Mouse (Mus musculus) neural tube, embryonic 11.5 days (tissue): ENCODE measurements around the gene Adipor2. TPM values are rescaled to one million over a fixed set of nuclear protein-coding genes. Genes with fewer than 3 reads are reported as not detected.

Source experiments
- ATAC-seq: fragments of 200-750 bp; cut with Nextera tagmentation; 2 replicates; pipeline ENCODE4 v1.8.0; 2017; ENCODE audit warnings: moderate number of reproducible peaks, mild to moderate bottlenecking, moderate TSS enrichment, moderate library complexity; ENCODE audit not compliant: insufficient read depth, low FRiP score, low TSS enrichment
- DNase-seq: peaks from one replicate; pipeline ENCODE4 v3.0.0-alpha.2; 2015; ENCODE audit warnings: low spot score
- H3K27ac ChIP-seq: fragments of 300-500 bp; sonication (generic); 2 replicates; pipeline ENCODE4 v1.5.1; 2014; ENCODE audit warnings: low read depth, mild to moderate bottlenecking, low read length
- H3K27me3 ChIP-seq: fragments of 300-500 bp; sonication (generic); 2 replicates; pipeline ENCODE4 v1.6.1; 2014; ENCODE audit warnings: mild to moderate bottlenecking, low read length, mixed read lengths; ENCODE audit not compliant: control insufficient read depth, insufficient read depth
- H3K36me3 ChIP-seq: fragments of 300-500 bp; sonication (generic); 2 replicates; pipeline ENCODE4 v1.6.1; 2014; ENCODE audit warnings: mild to moderate bottlenecking, low read length, moderate library complexity, mixed read lengths; ENCODE audit not compliant: control insufficient read depth, insufficient read depth
- H3K4me1 ChIP-seq: fragments of 300-500 bp; sonication (generic); 2 replicates; pipeline ENCODE4 v1.6.1; 2014; ENCODE audit warnings: low read length, mixed read lengths; ENCODE audit not compliant: control insufficient read depth, insufficient read depth
- H3K4me2 ChIP-seq: fragments of 300-500 bp; sonication (generic); 2 replicates; pipeline ENCODE4 v1.6.1; 2014; ENCODE audit warnings: low read depth, mild to moderate bottlenecking, moderate library complexity
- H3K4me3 ChIP-seq: fragments of 300-500 bp; sonication (generic); 2 replicates; pipeline ENCODE4 v1.5.1; 2014; ENCODE audit warnings: low read depth, low read length
- H3K9ac ChIP-seq: fragments of 300-500 bp; sonication (generic); 2 replicates; pipeline ENCODE4 v1.6.1; 2014; ENCODE audit warnings: mild to moderate bottlenecking, low read length
- H3K9me3 ChIP-seq: fragments of 300-500 bp; sonication (generic); 2 replicates; pipeline ENCODE4 v1.6.1; 2016; ENCODE audit warnings: low read length; ENCODE audit not compliant: control insufficient read depth
- WGBS: fragments of 180-500 bp; shearing (Covaris S2); extraction: QIAGEN DNeasy Blood & Tissue Kit; methylation state at CpG from one replicate; pipeline ENCODE4 v1.1.7; 2014; 5-methylcytosine and 5-hydroxymethylcytosine counted together
- polyA plus RNA-seq: library from polyadenylated mRNA; unstranded; fragments of >200 nt; fragmentation: Nextera tagmentation; extraction: Ambion mirVana; gene quantifications from 2 replicates; pipeline ENCODE4 v1.2.1, GENCODE M21; 2014

Adipor2 gene
- polyA plus RNA-seq, 1 experiment from 2014 or later = 21.7 TPM

DNA sequence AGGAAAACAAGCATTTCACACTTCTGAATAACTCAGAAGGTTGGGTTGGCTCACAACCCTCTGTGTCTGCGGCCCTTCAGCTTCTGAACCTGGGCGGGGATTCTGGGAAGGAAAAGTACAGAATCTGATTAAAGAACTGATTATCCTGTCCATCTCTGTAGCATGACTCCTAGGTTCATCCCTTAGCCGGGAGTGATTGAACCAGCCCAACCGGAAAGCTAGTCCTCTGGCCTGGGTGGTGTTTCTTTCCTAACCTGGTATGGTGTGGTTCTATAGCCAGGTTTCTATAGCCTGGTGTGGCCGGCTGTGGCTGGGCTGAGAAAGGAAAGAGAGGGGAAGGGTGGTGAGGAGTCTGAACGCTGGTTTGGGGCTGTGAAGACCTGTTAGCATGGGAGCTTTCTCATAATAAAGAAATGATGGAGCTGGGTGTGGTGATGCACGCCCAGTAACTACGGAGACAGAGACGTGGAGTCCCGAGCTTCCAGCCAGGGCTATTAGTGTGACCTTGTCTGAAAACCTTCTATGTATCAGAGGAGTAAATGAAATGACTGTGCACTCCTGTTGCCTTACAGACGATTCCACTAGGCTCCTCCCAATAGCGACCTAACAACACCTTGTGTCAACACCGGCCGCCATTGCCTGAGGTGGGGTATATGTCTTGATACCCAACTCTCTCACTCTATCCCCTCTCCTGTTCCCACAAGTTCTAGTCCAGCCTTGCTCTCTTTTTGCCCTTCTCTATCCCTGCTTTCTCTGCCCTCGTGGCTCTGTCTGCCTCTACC, 3.1 kb downstream of the Adipor2 start:
- Histone ChIP-seq H3K4me3 (no peak overlapping the region), H3K27ac (no peak overlapping the region), H3K27me3 (no peaks in the 10 kb centered on the region), H3K4me2 (no peak overlapping the region), H3K36me3 (no peaks in the 10 kb centered on the region), H3K4me1 (no peaks in the 10 kb centered on the region; the same call in 1 of the 2 replicates), H3K9me3 (no peaks in the 10 kb centered on the region), H3K9ac (no peak overlapping the region)
- no peak for DNase-seq
- ATAC-seq = no peak
- WGBS = 88% methylated on average over 15 of the region's 15 CpGs

DNA sequence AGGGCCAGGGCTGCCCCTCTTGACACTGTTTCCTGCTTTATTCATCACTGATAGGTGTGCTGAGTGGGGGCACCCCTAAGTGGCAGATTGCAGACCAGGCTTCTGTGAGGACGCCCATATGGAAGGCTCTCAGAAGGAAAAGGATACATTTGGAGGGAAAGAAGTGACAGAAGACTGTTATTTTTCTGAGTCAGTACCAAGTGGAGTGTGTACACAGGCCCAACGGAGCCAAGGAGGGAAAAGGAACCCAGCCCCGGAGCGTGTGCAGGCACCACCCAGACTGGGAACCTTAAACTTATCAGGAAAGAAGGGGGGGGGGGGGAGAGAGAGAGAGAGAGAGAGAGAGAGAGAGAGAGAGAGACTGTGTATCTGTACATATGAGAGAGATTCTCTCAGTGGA, 4.9 kb downstream of the Adipor2 start:
- Histone ChIP-seq H3K4me3 (no peak overlapping the region), H3K27ac (no peak overlapping the region), H3K9me3 (no peaks in the 10 kb centered on the region), H3K4me2 (no peak overlapping the region), H3K36me3 (no peaks in the 10 kb centered on the region), H3K27me3 (no peaks in the 10 kb centered on the region), H3K4me1 (no peaks in the 10 kb centered on the region; the same call in 1 of the 2 replicates), H3K9ac (no peak overlapping the region)
- WGBS = 97% methylated on average over 4 of the region's 4 CpGs
- no peak for DNase-seq
- no peak for ATAC-seq

DNA sequence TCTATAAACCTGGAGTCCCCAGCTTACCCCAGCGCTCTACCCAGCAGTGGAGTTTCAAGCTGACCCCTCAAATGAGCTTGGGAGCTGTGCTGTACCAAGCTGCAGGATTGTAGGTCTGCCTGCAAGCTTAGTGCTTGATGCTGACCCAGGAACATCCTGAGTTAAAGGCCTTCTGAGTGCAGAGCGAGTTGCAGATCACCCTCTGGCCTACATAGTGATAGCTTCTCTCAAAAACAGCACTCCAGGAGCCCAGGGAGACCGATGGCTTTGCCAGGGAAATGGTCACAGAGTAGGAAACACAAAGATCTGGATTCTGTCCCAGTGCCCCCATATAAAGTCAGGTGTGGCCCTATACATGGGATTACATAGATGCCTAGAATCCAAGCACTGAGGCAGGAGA, 6.0 kb downstream of the Adipor2 start:
- no peaks in the 10 kb centered on the region for H3K9me3 ChIP-seq
- H3K27me3 ChIP-seq = no peaks in the 10 kb centered on the region
- H3K27ac ChIP-seq = no peak overlapping the region
- no peak overlapping the region for H3K4me3 ChIP-seq
- DNase-seq (no peak), ATAC-seq (no peak)
- no peaks in the 10 kb centered on the region for H3K36me3 ChIP-seq
- no peaks in the 10 kb centered on the region for H3K4me1 ChIP-seq
- H3K9ac ChIP-seq = no peak overlapping the region
- no peak overlapping the region for H3K4me2 ChIP-seq
- 76% methylated on average over 3 of the region's 3 CpGs for WGBS

DNA sequence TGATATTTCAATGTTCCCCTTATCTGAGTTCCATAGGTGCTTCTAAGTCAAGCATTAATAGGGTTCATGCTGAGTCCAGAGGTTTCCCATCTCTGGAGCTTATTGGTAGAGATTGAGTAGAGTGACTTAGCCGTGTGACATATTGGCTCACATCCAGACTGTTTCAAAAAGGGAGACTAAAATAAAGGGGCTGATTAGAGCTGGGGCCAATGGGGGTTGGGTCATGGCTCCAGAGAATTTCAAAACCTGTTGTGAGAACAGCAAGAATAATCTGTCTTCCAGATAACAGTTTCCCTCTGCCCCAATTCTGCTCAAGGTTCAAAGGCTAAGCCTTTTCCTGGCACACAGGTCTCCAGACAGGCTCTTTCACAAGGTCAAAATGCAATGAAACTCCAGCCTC, 7.7 kb downstream of the Adipor2 start:
- WGBS = 92% methylated on average over 1 of the region's 1 CpGs
- no peaks in the 10 kb centered on the region for H3K9me3 ChIP-seq
- no peaks in the 10 kb centered on the region for H3K36me3 ChIP-seq
- ATAC-seq (no peak), DNase-seq (no peak)
- H3K9ac ChIP-seq = no peak overlapping the region
- H3K4me1 ChIP-seq = no peaks in the 10 kb centered on the region
- H3K4me3 ChIP-seq = no peak overlapping the region
- no peak overlapping the region for H3K4me2 ChIP-seq
- H3K27me3 ChIP-seq = no peaks in the 10 kb centered on the region
- H3K27ac ChIP-seq = no peak overlapping the region

DNA sequence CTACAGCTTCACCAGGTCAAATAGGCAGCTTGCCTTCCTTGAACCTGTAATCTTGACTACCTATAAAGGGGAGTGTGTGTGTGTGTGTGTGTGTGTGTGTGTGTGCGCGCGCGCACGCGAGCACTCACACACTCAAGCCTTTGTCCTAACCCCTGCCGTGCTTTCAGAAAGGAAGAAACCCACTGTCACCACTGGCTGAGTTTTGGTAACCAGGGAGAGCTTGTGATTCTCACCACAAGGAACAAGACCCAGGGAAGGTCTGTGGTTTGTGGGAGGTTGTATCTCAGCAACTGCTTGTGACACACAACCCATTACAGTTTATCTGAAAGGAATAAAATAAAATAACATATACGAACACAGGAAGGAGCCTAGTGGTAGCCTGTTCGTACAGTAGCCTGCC, 8.9 kb downstream of the Adipor2 start:
- Histone ChIP-seq H3K9ac (no peak overlapping the region), H3K36me3 (no peaks in the 10 kb centered on the region), H3K27ac (no peak overlapping the region), H3K4me1 (no peaks in the 10 kb centered on the region), H3K27me3 (no peaks in the 10 kb centered on the region), H3K4me2 (no peak overlapping the region), H3K9me3 (no peaks in the 10 kb centered on the region), H3K4me3 (no peak overlapping the region)
- ATAC-seq (no peak), DNase-seq (no peak)
- 79% methylated on average over 9 of the region's 9 CpGs for WGBS

DNA sequence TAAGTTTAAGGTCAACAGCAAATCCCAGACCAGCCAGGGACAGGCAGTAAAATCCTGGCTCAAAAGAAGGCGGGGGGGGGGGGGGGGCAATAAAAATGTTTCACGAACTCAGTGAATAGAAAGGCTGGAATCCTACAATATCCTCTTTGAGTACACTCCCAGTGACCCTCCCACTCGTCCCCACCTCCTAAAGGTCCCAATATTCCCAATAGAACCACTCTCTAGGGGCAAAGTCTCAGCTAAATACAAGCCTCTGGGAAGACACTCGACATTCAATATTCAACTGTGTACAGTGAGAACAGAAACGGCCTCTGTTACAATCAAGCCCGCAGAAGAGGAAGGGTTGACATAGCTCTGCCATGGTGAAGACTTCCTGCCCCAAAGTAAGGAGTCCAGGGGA, 9.7 kb downstream of the Adipor2 start:
- H3K9me3 ChIP-seq = no peaks in the 10 kb centered on the region
- no peak overlapping the region for H3K27ac ChIP-seq
- DNase-seq (no peak), ATAC-seq (no peak)
- H3K4me3 ChIP-seq = no peak overlapping the region
- H3K9ac ChIP-seq = no peak overlapping the region
- WGBS = 50% methylated on average over 6 of the region's 6 CpGs
- no peaks in the 10 kb centered on the region for H3K4me1 ChIP-seq
- H3K4me2 ChIP-seq = no peak overlapping the region
- no peaks in the 10 kb centered on the region for H3K27me3 ChIP-seq
- H3K36me3 ChIP-seq = no peaks in the 10 kb centered on the region

DNA sequence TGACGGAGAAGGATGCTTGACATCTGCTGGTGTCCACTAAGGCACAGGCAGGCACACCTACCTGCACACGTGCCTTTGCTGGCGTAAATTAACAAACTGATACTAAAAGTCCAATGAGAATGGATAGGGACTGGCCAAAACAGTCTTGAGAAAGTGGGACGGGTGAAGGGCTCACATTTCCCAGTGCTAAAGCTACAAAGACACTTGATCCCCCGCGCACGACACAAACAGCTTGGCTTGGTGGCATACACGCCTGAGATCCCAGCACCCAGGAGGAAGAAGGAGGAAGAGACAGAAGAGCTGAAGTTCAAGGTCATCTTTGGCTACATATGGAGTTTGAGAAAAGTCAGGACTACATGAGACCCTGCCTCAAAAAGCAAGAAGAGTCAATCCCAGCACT, 11.0 kb downstream of the Adipor2 start:
- no peak for ATAC-seq
- Histone ChIP-seq H3K36me3 (no peaks in the 10 kb centered on the region), H3K27me3 (no peaks in the 10 kb centered on the region), H3K27ac (no peak overlapping the region), H3K9me3 (no peaks in the 10 kb centered on the region), H3K9ac (no peak overlapping the region), H3K4me1 (no peaks in the 10 kb centered on the region), H3K4me3 (no peak overlapping the region), H3K4me2 (no peak overlapping the region)
- 90% methylated on average over 8 of the region's 8 CpGs for WGBS
- no peak for DNase-seq

DNA sequence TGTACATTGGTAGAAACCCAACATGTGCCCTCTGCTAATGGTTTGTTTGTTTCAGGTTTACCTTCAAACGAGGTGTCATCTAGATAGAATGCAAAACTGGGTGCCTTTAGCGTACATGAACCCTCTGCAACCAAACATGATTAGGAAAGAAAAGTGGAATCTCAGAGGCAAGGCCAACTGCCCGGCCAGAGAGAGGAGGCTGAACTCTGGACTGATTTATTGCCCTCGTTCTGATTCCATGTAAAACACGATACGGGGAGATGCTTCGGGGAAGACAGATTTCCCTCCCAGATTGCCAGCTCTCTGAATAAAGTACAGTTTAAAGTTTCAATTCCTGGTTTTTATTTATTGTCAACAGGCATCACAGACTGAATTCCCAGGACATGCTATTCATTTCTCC, 12.2 kb downstream of the Adipor2 start:
- Histone ChIP-seq H3K9ac (no peak overlapping the region), H3K9me3 (no peaks in the 10 kb centered on the region), H3K4me3 (no peak overlapping the region), H3K4me2 (no peak overlapping the region), H3K27me3 (no peaks in the 10 kb centered on the region), H3K4me1 (no peaks in the 10 kb centered on the region), H3K27ac (no peak overlapping the region), H3K36me3 (no peaks in the 10 kb centered on the region)
- WGBS = 54% methylated on average over 7 of the region's 7 CpGs
- DNase-seq = no peak
- no peak for ATAC-seq

DNA sequence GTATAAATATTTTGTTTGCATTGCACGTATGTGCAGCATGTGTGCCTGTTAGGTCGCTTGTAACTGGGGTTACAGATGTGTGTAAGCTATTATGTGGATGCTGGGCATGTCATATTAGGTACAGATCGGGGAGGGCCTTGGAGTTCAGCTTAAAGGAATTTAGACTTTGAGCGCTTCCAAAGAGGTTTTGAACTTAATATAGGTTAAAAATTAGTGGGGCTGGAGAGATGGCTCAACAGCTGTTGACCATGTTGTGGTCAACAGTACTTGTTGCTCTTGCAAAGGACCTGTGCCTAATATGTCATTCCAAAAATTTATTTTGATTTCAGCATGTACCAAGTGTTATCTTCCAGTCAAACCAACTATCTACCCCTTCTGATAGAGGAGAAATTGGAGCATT, 12.7 kb downstream of the Adipor2 start:
- Histone ChIP-seq H3K27ac (no peak overlapping the region), H3K27me3 (no peaks in the 10 kb centered on the region), H3K4me1 (no peaks in the 10 kb centered on the region), H3K4me3 (no peak overlapping the region), H3K36me3 (no peaks in the 10 kb centered on the region), H3K9me3 (no peaks in the 10 kb centered on the region), H3K4me2 (no peak overlapping the region), H3K9ac (no peak overlapping the region)
- WGBS = 92% methylated on average over 4 of the region's 4 CpGs
- no peak for DNase-seq
- no peak for ATAC-seq
